Mouse (Mus musculus) lung, postnatal 0 days (tissue): ENCODE data around the gene Clic1.

Source experiments
- CTCF ChIP-seq: IDR thresholded peaks from 2 replicates; pipeline ENCODE4 v1.5.1; 2016; ENCODE audit warnings: antibody characterized with exemption, mild to moderate bottlenecking
- EP300 ChIP-seq: IDR thresholded peaks from 2 replicates; pipeline ENCODE4 v1.6.1; 2016; ENCODE audit warnings: antibody characterized with exemption, mild to moderate bottlenecking, control low read depth

DNA sequence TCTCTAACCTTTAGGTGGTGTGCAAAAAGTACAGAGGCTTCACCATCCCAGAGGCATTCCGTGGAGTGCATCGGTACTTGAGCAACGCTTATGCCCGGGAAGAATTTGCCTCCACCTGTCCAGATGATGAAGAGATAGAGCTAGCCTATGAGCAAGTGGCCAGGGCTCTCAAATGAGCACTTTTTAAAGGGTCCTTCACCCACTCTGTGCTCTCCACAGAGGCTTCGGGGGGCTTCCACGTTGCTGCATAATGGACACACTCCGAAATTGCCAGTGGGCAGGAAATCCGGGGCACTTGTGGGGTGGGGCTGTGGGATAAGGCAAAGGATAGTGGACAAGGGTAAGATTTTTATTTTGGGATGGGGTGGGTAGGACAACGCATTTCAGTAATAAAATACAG is 8.6 kb downstream of the Clic1 start:
- no peak for TF ChIP-seq CTCF
- no peak for TF ChIP-seq EP300
